Mouse (Mus musculus) midbrain, postnatal 0 days (tissue): ENCODE measurements around the gene Hinfp. TPM values are rescaled to one million over a fixed set of nuclear protein-coding genes. Genes with fewer than 3 reads are reported as not detected.
A peak's percentile ranks its signal among the peaks of the same experiment; 100 is the strongest.
"Not testable (repeated sequence)": the region's sequence is repeated elsewhere in the genome, so short reads cannot be mapped to it uniquely, and the experiment has no call there.

Source experiments
- ATAC-seq: fragments of 200-750 bp; cut with Nextera tagmentation; 2 replicates; pipeline ENCODE4 v1.8.0; 2017; ENCODE audit warnings: moderate number of reproducible peaks, mild to moderate bottlenecking, moderate TSS enrichment, moderate library complexity; ENCODE audit not compliant: low FRiP score
- DNase-seq: peaks from one replicate; pipeline ENCODE4 v3.0.0-alpha.2; 2015; ENCODE audit warnings: low spot score
- H3K27ac ChIP-seq: fragments of 300-500 bp; sonication (generic); 2 replicates; pipeline ENCODE4 v1.5.1; 2014; ENCODE audit warnings: low read depth, mild to moderate bottlenecking, low read length, mixed read lengths
- H3K27me3 ChIP-seq: fragments of 300-500 bp; sonication (generic); 2 replicates; pipeline ENCODE4 v1.6.1; 2014; ENCODE audit warnings: low read length, control low read depth, mixed read lengths; ENCODE audit not compliant: insufficient read depth
- H3K36me3 ChIP-seq: fragments of 300-500 bp; sonication (generic); 2 replicates; pipeline ENCODE4 v1.6.1; 2014; ENCODE audit warnings: low read length, control low read depth, mixed read lengths; ENCODE audit not compliant: insufficient read depth
- H3K4me1 ChIP-seq: fragments of 300-500 bp; sonication (generic); 2 replicates; pipeline ENCODE4 v1.6.1; 2014; ENCODE audit warnings: mild to moderate bottlenecking, control low read depth, antibody characterized with exemption, low read length, mixed read lengths; ENCODE audit not compliant: insufficient read depth
- H3K4me2 ChIP-seq: fragments of 300-500 bp; sonication (generic); 2 replicates; pipeline ENCODE4 v1.6.1; 2014; ENCODE audit warnings: low read depth, mild to moderate bottlenecking, low read length, mixed read lengths; ENCODE audit not compliant: poor library complexity, severe bottlenecking
- H3K4me3 ChIP-seq: fragments of 300-500 bp; sonication (generic); 2 replicates; pipeline ENCODE4 v1.5.1; 2014; ENCODE audit warnings: low read depth, mild to moderate bottlenecking, low read length, moderate library complexity
- H3K9ac ChIP-seq: fragments of 300-500 bp; sonication (generic); replicated peaks from 2 replicates; pipeline ENCODE4 v1.6.1; 2014; ENCODE audit warnings: mild to moderate bottlenecking, low read length, moderate library complexity, mixed read lengths; ENCODE audit not compliant: poor library complexity, severe bottlenecking
- H3K9me3 ChIP-seq: fragments of 300-500 bp; sonication (generic); 2 replicates; pipeline ENCODE4 v1.6.1; 2016; ENCODE audit warnings: low read length, control low read depth
- CTCF ChIP-seq: IDR thresholded peaks from 2 replicates; pipeline ENCODE4 v1.5.1; 2016; ENCODE audit warnings: antibody characterized with exemption, mild to moderate bottlenecking
- WGBS: fragments of 180-500 bp; shearing (Covaris S2); extraction: QIAGEN DNeasy Blood & Tissue Kit; methylation state at CpG from one replicate; pipeline ENCODE4 v1.1.7; 2014; 5-methylcytosine and 5-hydroxymethylcytosine counted together
- polyA plus RNA-seq: library from polyadenylated mRNA; unstranded; fragments of >200 nt; fragmentation: Nextera tagmentation; extraction: Ambion mirVana; gene quantifications from 2 replicates; pipeline ENCODE4 v1.2.1, GENCODE M21; 2015
- total RNA-seq: library from RNA; depleted of rRNA; stranded (reverse); fragments of >200 nt; gene quantifications from 2 replicates; pipeline ENCODE4 v1.2.3, GENCODE M21; 2014

Gene Hinfp
- total and polyA plus RNA-seq, 2 experiments from 2014 or later, result 15.2 to 21.8 TPM

GRCm38 (mm10) chr9:44311136-44312134, 6.0 kb upstream of the Hinfp start:
- Histone ChIP-seq H3K9ac (no peak overlapping the region), H3K27ac (no peak overlapping the region), H3K27me3 (no peaks in the 10 kb centered on the region), H3K4me2 (no peak overlapping the region), H3K4me1 (no peaks in the 10 kb centered on the region), H3K36me3 (peaks cover 44% of the 10 kb centered on the region), H3K9me3 (no peaks in the 10 kb centered on the region), H3K4me3 (no peak overlapping the region)
- DNase-seq (no peak), ATAC-seq (no peak)
- 13% methylated on average over 27 of the region's 27 CpGs for WGBS
- TF ChIP-seq CTCF, result 0 out of 2 replicates have a peak, but pooled peaks have one; percentile 7

GRCm38 (mm10) chr9:44310750-44311135, 5.3 kb upstream of the Hinfp start:
- H3K27me3 ChIP-seq, result no peaks in the 10 kb centered on the region
- H3K36me3 ChIP-seq, result peaks cover 37% of the 10 kb centered on the region
- no peak for ATAC-seq
- no peak overlapping the region for H3K9ac ChIP-seq
- TF ChIP-seq CTCF, result no peak
- no peak overlapping the region for H3K4me3 ChIP-seq
- no peaks in the 10 kb centered on the region for H3K4me1 ChIP-seq
- no peak for DNase-seq
- H3K4me2 ChIP-seq, result no peak overlapping the region
- H3K27ac ChIP-seq, result no peak overlapping the region
- H3K9me3 ChIP-seq, result no peaks in the 10 kb centered on the region
- WGBS, result 28% methylated on average over 10 of the region's 10 CpGs

DNA sequence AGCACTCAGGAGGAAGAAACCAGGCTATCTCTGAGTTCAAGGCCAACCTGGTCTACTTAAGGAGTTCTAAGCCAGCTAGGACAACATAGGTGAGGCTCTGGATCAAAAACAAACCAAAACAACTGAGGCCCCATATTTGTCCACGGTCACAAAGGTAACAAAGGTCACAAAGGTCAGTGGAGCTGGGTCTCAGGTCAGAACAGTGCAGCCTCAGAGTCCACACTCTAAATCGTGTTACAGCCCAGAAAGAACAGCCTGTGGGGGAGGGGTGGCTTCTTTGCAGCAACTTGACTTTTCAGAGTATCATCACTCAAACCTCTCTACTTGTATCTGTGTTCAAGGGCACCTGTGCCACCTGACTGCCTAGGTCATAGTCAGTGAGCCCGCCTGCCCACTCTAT, 4.3 kb upstream of the Hinfp start:
- Histone ChIP-seq H3K9me3 (no peaks in the 10 kb centered on the region), H3K4me2 (no peak overlapping the region)
- ATAC-seq, result no peak

GRCm38 (mm10) chr9:44307248-44307647, 1.8 kb upstream of the Hinfp start:
- no peaks in the 10 kb centered on the region for H3K9me3 ChIP-seq
- 90% methylated on average over 2 of the region's 2 CpGs for WGBS
- ATAC-seq (no peak), DNase-seq (no peak)
- no peaks in the 10 kb centered on the region for H3K27me3 ChIP-seq
- TF ChIP-seq CTCF, result no peak
- no peak overlapping the region for H3K9ac ChIP-seq
- H3K27ac ChIP-seq, result no peak overlapping the region
- H3K36me3 ChIP-seq, result peaks cover 22% of the 10 kb centered on the region
- H3K4me1 ChIP-seq, result no peaks in the 10 kb centered on the region
- no peak overlapping the region for H3K4me2 ChIP-seq
- H3K4me3 ChIP-seq, result no peak overlapping the region

More for the DNA sequence above, 4.3 kb upstream of the Hinfp start:
- no peaks in the 10 kb centered on the region for H3K4me1 ChIP-seq
- no peaks in the 10 kb centered on the region for H3K27me3 ChIP-seq
- H3K36me3 ChIP-seq, result peaks cover 28% of the 10 kb centered on the region
- TF ChIP-seq CTCF, result no peak
- H3K9ac ChIP-seq, result no peak overlapping the region
- no peak overlapping the region for H3K27ac ChIP-seq
- no peak overlapping the region for H3K4me3 ChIP-seq
- 57% methylated on average over 3 of the region's 3 CpGs for WGBS
- DNase-seq, result no peak

DNA sequence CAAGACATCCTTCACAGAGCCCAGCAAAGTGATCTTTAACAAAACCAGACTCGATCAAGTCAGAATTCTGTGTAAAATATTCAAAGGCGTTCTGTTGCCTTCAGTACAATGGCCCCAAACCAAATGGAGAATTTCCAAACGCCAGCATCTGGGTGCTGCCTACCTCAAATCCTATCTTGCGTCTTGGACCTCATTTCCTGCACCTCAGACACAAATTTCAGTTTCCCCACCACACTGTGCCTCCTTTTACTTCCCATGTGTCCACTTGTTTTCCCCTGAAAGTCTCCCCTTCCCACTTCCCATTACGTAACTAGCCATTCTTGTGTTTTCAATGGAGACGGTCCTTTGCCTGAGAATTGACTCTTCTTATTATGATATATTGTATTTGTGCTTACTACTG, 1.1 kb upstream of the Hinfp start:
- Histone ChIP-seq H3K4me1 (no peaks in the 10 kb centered on the region), H3K4me2 (no peak overlapping the region), H3K27me3 (no peaks in the 10 kb centered on the region), H3K36me3 (peaks cover 24% of the 10 kb centered on the region), H3K27ac (no peak overlapping the region), H3K4me3 (no peak overlapping the region), H3K9ac (no peak overlapping the region), H3K9me3 (no peaks in the 10 kb centered on the region)
- no peak for DNase-seq
- no peak for ATAC-seq
- 89% methylated on average over 6 of the region's 6 CpGs for WGBS
- TF ChIP-seq CTCF, result no peak

GRCm38 (mm10) chr9:44300001-44300400, 5.5 kb downstream of the Hinfp start:
- not testable (repeated sequence) for H3K4me1 ChIP-seq, H3K27me3 ChIP-seq, H3K9me3 ChIP-seq, H3K27ac ChIP-seq, H3K9ac ChIP-seq, DNase-seq, H3K4me2 ChIP-seq, H3K4me3 ChIP-seq, ATAC-seq
- 95% methylated on average over 3 of the region's 3 CpGs for WGBS
- peaks cover 60% of the 10 kb centered on the region for H3K36me3 ChIP-seq
